Mouse (Mus musculus) central nervous system, embryonic 18 days (tissue): ENCODE measurements around the gene 1110057P08Rik. TPM values are rescaled to one million over a fixed set of nuclear protein-coding genes. Genes with fewer than 3 reads are reported as not detected.

Experiments used
- polyA plus RNA-seq: library from polyadenylated mRNA; depleted of rRNA; stranded (reverse); fragments of >200 nt; gene quantifications from 2 replicates; pipeline ENCODE4 v1.2.3, GENCODE M21; 2012; rRNA removed

The 1110057P08Rik gene
- not detected in 2 replicates for polyA plus RNA-seq

GRCm38 (mm10) chr16:89174435-89174834, at the start of gene 1110057P08Rik:
TSS of gene 1110057P08Rik (plus strand) at chr16:89174735.

GRCm38 (mm10) chr16:89140551-89140950, 34.0 kb upstream of the 1110057P08Rik start, which contains the start of gene Gm6358:
TSS of gene Gm6358 (plus strand) at chr16:89140851.

GRCm38 (mm10) chr16:89150786-89151185, 23.7 kb upstream of the 1110057P08Rik start, which contains the start of gene Gm10061:
TSS of gene Gm10061 (plus strand) at chr16:89151086.

GRCm38 (mm10) chr16:89157652-89158051, 16.9 kb upstream of the 1110057P08Rik start, which contains the start of gene Gm9789:
TSS of gene Gm9789 (plus strand) at chr16:89157952.

GRCm38 (mm10) chr16:89169190-89169589, 5.3 kb upstream of the 1110057P08Rik start, which contains the start of gene Gm7735:
TSS of gene Gm7735 (plus strand) at chr16:89169490.

GRCm38 (mm10) chr16:89205561-89205960, 31.0 kb downstream of the 1110057P08Rik start, which contains the start of gene Krtap20-2:
TSS of gene Krtap20-2 (plus strand) at chr16:89205861.

Other genes with a start within 250 kb of the 1110057P08Rik start
- not detected in 2 replicates for gene Krtap19-9b, start 242.5 kb upstream of the 1110057P08Rik start, polyA plus RNA-seq
- not detected in 2 replicates for gene Krtap16-3, start 211.9 kb upstream of the 1110057P08Rik start, polyA plus RNA-seq
- gene Krtap22-2, start 164.0 kb upstream of the 1110057P08Rik start, polyA plus RNA-seq = not detected in 2 replicates
- gene Gm10229, start 159.5 kb upstream of the 1110057P08Rik start, polyA plus RNA-seq = not detected in 2 replicates
- not detected in 2 replicates for gene Krtap6-1, start 143.0 kb upstream of the 1110057P08Rik start, polyA plus RNA-seq
- gene Gm10228, start 133.3 kb upstream of the 1110057P08Rik start, polyA plus RNA-seq = not detected in 2 replicates
- not detected in 2 replicates for gene Krtap6-5, start 126.9 kb upstream of the 1110057P08Rik start, polyA plus RNA-seq
- not detected in 2 replicates for gene 1110025L11Rik, start 110.7 kb upstream of the 1110057P08Rik start, polyA plus RNA-seq
- gene Krtap6-3, start 90.7 kb upstream of the 1110057P08Rik start, polyA plus RNA-seq = not detected in 2 replicates
- gene Gm6358, start 33.9 kb upstream of the 1110057P08Rik start, polyA plus RNA-seq = not detected in 2 replicates
- not detected in 2 replicates for gene Gm10061, start 23.6 kb upstream of the 1110057P08Rik start, polyA plus RNA-seq
- not detected in 2 replicates for gene Gm9789, start 16.8 kb upstream of the 1110057P08Rik start, polyA plus RNA-seq
- not detected in 2 replicates for gene Gm7735, start 5.2 kb upstream of the 1110057P08Rik start, polyA plus RNA-seq
- gene Krtap20-2, start 31.1 kb downstream of the 1110057P08Rik start, polyA plus RNA-seq = not detected in 2 replicates
- gene Krtap21-1, start 229.1 kb downstream of the 1110057P08Rik start, polyA plus RNA-seq = not detected in 2 replicates
- gene Krtap6-2, start 245.4 kb downstream of the 1110057P08Rik start, polyA plus RNA-seq = not detected in 2 replicates